In the genomic region with DNA sequence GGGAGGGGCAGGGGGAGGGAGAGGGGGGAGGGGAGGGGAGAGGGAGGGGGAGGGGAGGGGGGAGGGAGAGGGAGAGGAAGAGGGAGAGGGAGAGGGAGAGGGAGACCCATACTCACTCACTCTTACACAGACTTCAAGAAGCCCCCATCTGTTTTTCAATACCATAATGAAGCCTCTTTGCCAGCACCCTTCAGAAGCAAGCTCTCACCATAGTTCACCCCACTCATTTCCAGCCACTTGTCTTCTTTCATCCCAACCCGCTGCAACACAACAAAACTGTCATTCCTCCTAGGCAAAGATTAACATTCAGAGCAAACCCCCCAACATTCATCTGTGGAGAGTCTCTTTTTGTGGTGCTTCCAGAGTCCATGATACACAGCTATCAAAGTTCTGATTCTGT, we compare ENCODE assay signal across 15 mouse cellular contexts.
DNase-seq lines count a peak whose midpoint lies in the region; ATAC-seq and TF ChIP-seq lines count a peak whose summit lies in the region.
"Had no signal": no experiment of that assay in that cellular context is flagged by ENCODE, and none has a peak within 500 bp of the region (broad histone marks: within the 10 kb centered on the region; RNA-seq: fewer than 3 reads in every experiment).

No protein-coding gene starts in this region.

- H3K9me3 ChIP-seq in heart, embryonic 13.5 days = peaks cover 4% of the 10 kb centered on the region; the same call in 1 of the 2 replicates
- no peaks in the 10 kb centered on the region for H3K9me3 ChIP-seq in hindbrain, postnatal 0 days (ENCODE audit: low read length)
- no peaks in the 10 kb centered on the region for H3K9me3 ChIP-seq in hindbrain, embryonic 14.5 days (ENCODE audit: control insufficient read depth, low read length)
- H3K9me3 ChIP-seq in forebrain, embryonic 13.5 days (replicated peaks) = no peaks in the 10 kb centered on the region
- H3K9me3 ChIP-seq: liver, embryonic 15.5 days; neural tube, embryonic 15.5 days; stomach, embryonic 15.5 days had no signal

- ATAC-seq in heart, embryonic 13.5 days (ENCODE audit: extremely low read depth, insufficient number of reproducible peaks, low FRiP score, low TSS enrichment) = no peak
- ATAC-seq in hindbrain, postnatal 0 days = no peak
- no peak for ATAC-seq in hindbrain, embryonic 14.5 days (ENCODE audit: low FRiP score)
- ATAC-seq in forebrain, embryonic 13.5 days = peak; percentile 66; the same call in 1 of the 2 replicates
- no peak for ATAC-seq in monocyte, adult 5-6 weeks (replicated peaks; ENCODE audit: insufficient number of reproducible peaks, low FRiP score, low TSS enrichment, poor library complexity, severe bottlenecking)

- H3K4me1 ChIP-seq in heart, embryonic 13.5 days = peaks cover 39% of the 10 kb centered on the region
- H3K4me1 ChIP-seq in hindbrain, postnatal 0 days (ENCODE audit: insufficient read depth, low read length) = peaks cover 10% of the 10 kb centered on the region; the same call in 1 of the 2 replicates
- H3K4me1 ChIP-seq in hindbrain, embryonic 14.5 days (replicated peaks; ENCODE audit: control insufficient read depth, insufficient read depth, low read length) = peaks cover 24% of the 10 kb centered on the region
- H3K4me1 ChIP-seq in forebrain, embryonic 13.5 days = peaks cover 42% of the 10 kb centered on the region
- H3K4me1 ChIP-seq: liver, embryonic 15.5 days had no signal

- no peak overlapping the region for H3K9ac ChIP-seq in heart, embryonic 13.5 days
- H3K9ac ChIP-seq in hindbrain, postnatal 0 days (replicated peaks; ENCODE audit: low read length) = no peak overlapping the region
- no peak overlapping the region for H3K9ac ChIP-seq in hindbrain, embryonic 14.5 days
- no peak overlapping the region for H3K9ac ChIP-seq in forebrain, embryonic 13.5 days
- H3K9ac ChIP-seq: liver, embryonic 15.5 days; neural tube, embryonic 15.5 days; stomach, embryonic 15.5 days had no signal

- no peak overlapping the region for H3K4me3 ChIP-seq in heart, embryonic 13.5 days
- H3K4me3 ChIP-seq in hindbrain, postnatal 0 days (ENCODE audit: low read length) = no peak overlapping the region
- no peak overlapping the region for H3K4me3 ChIP-seq in hindbrain, embryonic 14.5 days (replicated peaks; ENCODE audit: low read length)
- no peak overlapping the region for H3K4me3 ChIP-seq in forebrain, embryonic 13.5 days
- H3K4me3 ChIP-seq: gastrocnemius, adult 2 months; liver, embryonic 15.5 days; neural tube, embryonic 15.5 days; stomach, embryonic 15.5 days had no signal

- TF ChIP-seq POLR2A in brain, embryonic 14.5 days (IDR thresholded peaks at IDR 0.05; ENCODE audit: borderline replicate concordance, extremely low read depth, insufficient read depth, insufficient read length, poor library complexity, severe bottlenecking) = no peak

- peak overlapping the region; percentile 64 for H3K27ac ChIP-seq in heart, embryonic 13.5 days (replicated peaks)
- 0 out of 2 replicates have a peak overlapping the region, but pooled peaks have one; percentile 15 for H3K27ac ChIP-seq in hindbrain, postnatal 0 days
- H3K27ac ChIP-seq in hindbrain, embryonic 14.5 days = no peak overlapping the region
- H3K27ac ChIP-seq in forebrain, embryonic 13.5 days = peak overlapping the region; percentile 62
- H3K27ac ChIP-seq: gastrocnemius, adult 2 months; liver, embryonic 15.5 days; neural tube, embryonic 15.5 days; stomach, embryonic 15.5 days had no signal

- peaks cover 16% of the 10 kb centered on the region for H3K27me3 ChIP-seq in heart, embryonic 13.5 days (replicated peaks)
- no peaks in the 10 kb centered on the region for H3K27me3 ChIP-seq in hindbrain, postnatal 0 days (ENCODE audit: insufficient read depth, low read length)
- no peaks in the 10 kb centered on the region for H3K27me3 ChIP-seq in hindbrain, embryonic 14.5 days (ENCODE audit: control insufficient read depth, insufficient read depth, low read length)
- peaks cover 3% of the 10 kb centered on the region for H3K27me3 ChIP-seq in forebrain, embryonic 13.5 days
- H3K27me3 ChIP-seq: liver, embryonic 15.5 days; neural tube, embryonic 15.5 days; stomach, embryonic 15.5 days had no signal

- peaks cover 5% of the 10 kb centered on the region; the same call in 1 of the 2 replicates for H3K36me3 ChIP-seq in heart, embryonic 13.5 days
- no peaks in the 10 kb centered on the region for H3K36me3 ChIP-seq in hindbrain, postnatal 0 days (ENCODE audit: insufficient read depth, low read length)
- H3K36me3 ChIP-seq in hindbrain, embryonic 14.5 days (replicated peaks; ENCODE audit: control insufficient read depth, insufficient read depth) = no peaks in the 10 kb centered on the region
- H3K36me3 ChIP-seq in forebrain, embryonic 13.5 days (ENCODE audit: poor library complexity, severe bottlenecking) = 0 out of 2 replicates have a peak, but pooled peaks cover 3% of the 10 kb centered on the region
- H3K36me3 ChIP-seq: liver, embryonic 15.5 days; neural tube, embryonic 15.5 days; stomach, embryonic 15.5 days had no signal

- peak overlapping the region; percentile 55 for H3K4me2 ChIP-seq in heart, embryonic 13.5 days
- no peak overlapping the region for H3K4me2 ChIP-seq in hindbrain, postnatal 0 days (ENCODE audit: low read depth, low read length)
- H3K4me2 ChIP-seq in hindbrain, embryonic 14.5 days (replicated peaks) = no peak overlapping the region
- H3K4me2 ChIP-seq in forebrain, embryonic 13.5 days = peak overlapping the region; percentile 38
- H3K4me2 ChIP-seq: liver, embryonic 15.5 days; midbrain, embryonic 11.5 days; neural tube, embryonic 15.5 days; stomach, embryonic 15.5 days had no signal

- intact Hi-C loops in heart, postnatal 10 days (cut with DNase I) = loop anchor here (5.0 kb wide), 1 partner anchor 697 kb away; no protein-coding TSS in a partner anchor

- no peak for TF ChIP-seq CTCF in hindbrain, postnatal 0 days (IDR thresholded peaks at IDR 0.05; ENCODE audit: low read depth)
- no peak for TF ChIP-seq CTCF in brain, embryonic 14.5 days (IDR thresholded peaks at IDR 0.05; ENCODE audit: borderline replicate concordance, extremely low read depth, insufficient read depth, insufficient read length)

- WGBS in heart, embryonic 13.5 days = 52% methylated on average over 1 of the region's 1 CpGs
- 39% methylated on average over 1 of the region's 1 CpGs for WGBS in hindbrain, postnatal 0 days
- WGBS in hindbrain, embryonic 14.5 days = 63% methylated on average over 1 of the region's 1 CpGs
- 24% methylated on average over 1 of the region's 1 CpGs for WGBS in forebrain, embryonic 13.5 days

- no peak for DNase-seq in heart, postnatal 10 days
- no peak for DNase-seq in hindbrain, postnatal 0 days (ENCODE audit: low spot score)
- DNase-seq in hindbrain, embryonic 14.5 days (ENCODE audit: low spot score) = no peak
- DNase-seq in brain, embryonic 14.5 days (ENCODE audit: low read depth) = peak; percentile 84
- DNase-seq in spleen, postnatal 4 days (ENCODE audit: low spot score in 2 of 2) = no peak
- DNase-seq: B cell, adult 2 months; thymus, postnatal 14 days had no signal

Comparison
In these comparisons a context has a peak if more than half of its experiments do, and no peak if none do; other contexts are left out.
1. H3K4me2 ChIP-seq: peak in heart, embryonic 13.5 days (single experiment) and forebrain, embryonic 13.5 days (single experiment); none in hindbrain, postnatal 0 days (single experiment) and hindbrain, embryonic 14.5 days (single experiment).